Mouse (Mus musculus) hindbrain, embryonic 14.5 days (tissue): ENCODE measurements around the gene Klrg2. TPM values are rescaled to one million over a fixed set of nuclear protein-coding genes. Genes with fewer than 3 reads are reported as not detected.
A peak's percentile ranks its signal among the peaks of the same experiment; 100 is the strongest.
"Not testable (repeated sequence)": the region's sequence is repeated elsewhere in the genome, so short reads cannot be mapped to it uniquely, and the experiment has no call there.

Experiments used
- ATAC-seq: fragments of 200-750 bp; cut with Nextera tagmentation; 2 replicates; pipeline ENCODE4 v1.8.0; 2017; ENCODE audit warnings: moderate number of reproducible peaks, mild to moderate bottlenecking, moderate TSS enrichment, moderate library complexity; ENCODE audit not compliant: low FRiP score
- DNase-seq: peaks from one replicate; pipeline ENCODE4 v3.0.0-alpha.2; 2015; ENCODE audit warnings: low spot score
- H3K27ac ChIP-seq: fragments of 300-500 bp; sonication (generic); 2 replicates; pipeline ENCODE4 v1.5.1; 2014; ENCODE audit warnings: mild to moderate bottlenecking, moderate library complexity
- H3K27me3 ChIP-seq: fragments of 300-500 bp; sonication (generic); 2 replicates; pipeline ENCODE4 v1.6.1; 2014; ENCODE audit warnings: mild to moderate bottlenecking, low read length, mixed read lengths; ENCODE audit not compliant: control insufficient read depth, insufficient read depth
- H3K36me3 ChIP-seq: fragments of 300-500 bp; sonication (generic); replicated peaks from 2 replicates; pipeline ENCODE4 v1.6.1; 2014; ENCODE audit not compliant: control insufficient read depth, insufficient read depth
- H3K4me1 ChIP-seq: fragments of 300-500 bp; sonication (generic); replicated peaks from 2 replicates; pipeline ENCODE4 v1.6.1; 2014; ENCODE audit warnings: antibody characterized with exemption, low read length, mixed read lengths; ENCODE audit not compliant: control insufficient read depth, insufficient read depth
- H3K4me2 ChIP-seq: fragments of 300-500 bp; sonication (generic); replicated peaks from 2 replicates; pipeline ENCODE4 v1.6.1; 2014; ENCODE audit warnings: mild to moderate bottlenecking, moderate library complexity
- H3K4me3 ChIP-seq: fragments of 300-500 bp; sonication (generic); replicated peaks from 2 replicates; pipeline ENCODE4 v1.5.1; 2014; ENCODE audit warnings: mild to moderate bottlenecking, low read length
- H3K9ac ChIP-seq: fragments of 300-500 bp; sonication (generic); 2 replicates; pipeline ENCODE4 v1.6.1; 2014
- H3K9me3 ChIP-seq: fragments of 300-500 bp; sonication (generic); 2 replicates; pipeline ENCODE4 v1.6.1; 2016; ENCODE audit warnings: low read length; ENCODE audit not compliant: control insufficient read depth
- WGBS: fragments of 180-500 bp; shearing (Covaris S2); extraction: QIAGEN DNeasy Blood & Tissue Kit; methylation state at CpG from one replicate; pipeline ENCODE4 v1.1.7; 2014; 5-methylcytosine and 5-hydroxymethylcytosine counted together
- polyA plus RNA-seq: library from polyadenylated mRNA; unstranded; fragments of >200 nt; fragmentation: Nextera tagmentation; extraction: Ambion mirVana; gene quantifications from 2 replicates; pipeline ENCODE4 v1.2.1, GENCODE M21; 2014

The Klrg2 gene
- polyA plus RNA-seq: 0.16 TPM in 1 of 2 replicates, not detected in the other

- DNase-seq (no peak), ATAC-seq (peak; percentile 53)
- Histone ChIP-seq H3K9me3 (no peaks in the 10 kb centered on the region), H3K4me3 (peak within 1 kb of the TSS; percentile 47), H3K9ac (peak within 1 kb of the TSS; percentile 44), H3K4me1 (peaks cover 16% of the 10 kb centered on the region), H3K36me3 (no peaks in the 10 kb centered on the region), H3K4me2 (peak within 1 kb of the TSS; percentile 93), H3K27ac (no peak within 1 kb of the TSS), H3K27me3 (peaks cover 68% of the 10 kb centered on the region)
- WGBS: 2% methylated on average over 44 of the region's 60 CpGs
Measured at GRCm38 (mm10) chr6:38636852-38637618, at the start of gene Klrg2. Gene Klrg2 (minus strand): TSS chr6:38637242.

GRCm38 (mm10) chr6:38682532-38682931 lies 45.5 kb upstream of the Klrg2 start:
- DNase-seq: no peak
- Histone ChIP-seq H3K27me3 (no peaks in the 10 kb centered on the region), H3K4me1 (no peaks in the 10 kb centered on the region), H3K9me3 (no peaks in the 10 kb centered on the region), H3K4me3 (no peak overlapping the region), H3K27ac (no peak overlapping the region), H3K4me2 (no peak overlapping the region), H3K36me3 (0 out of 2 replicates have a peak, but pooled peaks cover 3% of the 10 kb centered on the region), H3K9ac (no peak overlapping the region)
- no peak for ATAC-seq
- WGBS: 74% methylated on average over 2 of the region's 2 CpGs

DNA sequence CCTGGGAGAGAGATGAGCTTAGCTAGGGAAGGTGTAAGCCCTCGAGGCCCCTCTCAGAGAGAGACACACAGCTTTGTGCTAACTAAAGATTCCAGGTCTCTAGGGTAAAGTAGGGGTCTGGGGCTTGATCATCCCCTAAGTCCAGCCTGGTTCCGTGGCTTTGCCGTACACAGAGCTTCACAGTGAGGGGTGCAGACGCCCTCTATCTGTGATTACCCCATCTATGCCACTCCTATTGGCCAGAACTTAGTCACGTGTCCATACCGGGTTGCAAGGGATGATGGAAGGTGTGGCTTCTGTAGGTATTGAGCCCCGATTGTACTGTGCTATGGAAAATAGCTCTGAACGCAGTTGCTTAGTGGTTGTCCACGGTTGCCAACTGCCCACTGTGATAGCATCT lies 40.6 kb upstream of the Klrg2 start:
- H3K4me1 ChIP-seq: no peaks in the 10 kb centered on the region
- 81% methylated on average over 9 of the region's 9 CpGs for WGBS
- no peak overlapping the region for H3K27ac ChIP-seq
- no peaks in the 10 kb centered on the region for H3K9me3 ChIP-seq
- H3K4me2 ChIP-seq: no peak overlapping the region
- DNase-seq (no peak), ATAC-seq (no peak)
- no peak overlapping the region for H3K9ac ChIP-seq
- H3K4me3 ChIP-seq: no peak overlapping the region
- H3K36me3 ChIP-seq: 0 out of 2 replicates have a peak, but pooled peaks cover 3% of the 10 kb centered on the region
- no peaks in the 10 kb centered on the region for H3K27me3 ChIP-seq

DNA sequence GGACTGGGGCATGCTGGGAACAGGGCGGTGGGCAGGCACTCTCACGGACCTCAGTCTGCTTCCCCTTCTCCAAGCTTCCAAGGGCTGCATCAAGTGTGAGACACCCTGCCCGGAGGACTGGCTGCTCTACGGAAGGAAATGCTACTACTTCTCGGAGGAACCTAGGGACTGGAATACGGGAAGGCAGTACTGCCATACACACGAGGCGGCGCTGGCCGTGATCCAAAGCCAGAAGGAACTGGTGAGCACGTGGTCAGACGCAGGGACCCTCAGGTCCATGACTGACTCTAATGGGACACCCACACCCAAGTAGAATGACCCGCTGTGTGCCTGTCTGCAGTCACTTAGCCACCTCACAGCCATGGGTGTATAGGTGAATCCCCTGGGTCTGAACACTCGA lies 39.7 kb upstream of the Klrg2 start:
- Histone ChIP-seq H3K27me3 (no peaks in the 10 kb centered on the region), H3K9ac (no peak overlapping the region), H3K4me3 (no peak overlapping the region), H3K9me3 (no peaks in the 10 kb centered on the region), H3K36me3 (0 out of 2 replicates have a peak, but pooled peaks cover 3% of the 10 kb centered on the region), H3K27ac (no peak overlapping the region), H3K4me2 (no peak overlapping the region), H3K4me1 (no peaks in the 10 kb centered on the region)
- 84% methylated on average over 14 of the region's 14 CpGs for WGBS
- DNase-seq (no peak), ATAC-seq (no peak)

DNA sequence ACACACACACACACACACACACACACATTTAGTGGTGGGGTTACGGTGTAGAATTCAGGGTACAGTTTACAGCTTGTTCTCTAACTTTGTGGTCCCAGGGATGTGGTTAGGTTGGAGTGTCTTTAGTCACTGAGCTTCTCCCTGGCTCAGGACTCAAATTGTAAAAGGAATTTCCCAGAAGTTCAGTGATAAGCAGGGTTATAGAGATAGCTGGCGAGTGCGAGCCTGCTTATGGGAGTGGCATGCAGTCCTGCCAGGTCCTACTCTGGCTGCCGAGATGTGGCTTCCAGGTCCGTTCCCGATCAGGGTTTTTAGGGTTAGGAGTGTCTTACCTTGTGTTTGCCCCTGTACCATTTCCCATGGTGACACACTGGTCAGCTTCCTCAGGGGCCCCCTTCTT lies 39.2 kb upstream of the Klrg2 start:
- no peak overlapping the region for H3K27ac ChIP-seq
- H3K27me3 ChIP-seq: no peaks in the 10 kb centered on the region
- DNase-seq (no peak), ATAC-seq (no peak)
- 92% methylated on average over 6 of the region's 6 CpGs for WGBS
- H3K4me3 ChIP-seq: no peak overlapping the region
- H3K4me1 ChIP-seq: no peaks in the 10 kb centered on the region
- no peak overlapping the region for H3K4me2 ChIP-seq
- no peak overlapping the region for H3K9ac ChIP-seq
- no peaks in the 10 kb centered on the region for H3K9me3 ChIP-seq
- H3K36me3 ChIP-seq: 0 out of 2 replicates have a peak, but pooled peaks cover 2% of the 10 kb centered on the region

DNA sequence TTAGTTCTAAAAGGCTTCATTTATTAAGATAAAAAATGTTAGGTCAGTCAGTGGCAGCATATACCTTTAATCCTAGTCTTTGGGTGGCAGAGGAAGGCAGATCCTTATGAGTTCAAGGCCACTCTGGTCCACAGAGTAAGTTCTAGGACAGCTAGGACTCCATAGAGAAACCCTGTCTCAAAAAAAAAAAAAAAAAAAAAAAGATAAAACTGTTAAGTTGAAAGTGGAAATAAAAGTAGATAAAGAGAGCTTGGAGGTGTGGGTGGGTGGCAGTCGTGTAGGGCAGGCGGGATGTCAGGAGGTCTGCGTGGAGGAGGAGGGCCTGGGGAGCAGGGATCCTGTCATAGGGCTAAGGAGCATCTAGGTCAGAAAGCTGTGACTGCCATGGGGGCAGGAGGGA lies 35.0 kb upstream of the Klrg2 start:
- H3K4me2 ChIP-seq: no peak overlapping the region
- WGBS: 94% methylated on average over 3 of the region's 3 CpGs
- H3K4me3 ChIP-seq: no peak overlapping the region
- H3K9ac ChIP-seq: no peak overlapping the region
- H3K36me3 ChIP-seq: no peaks in the 10 kb centered on the region
- no peaks in the 10 kb centered on the region for H3K4me1 ChIP-seq
- H3K27ac ChIP-seq: no peak overlapping the region
- H3K27me3 ChIP-seq: no peaks in the 10 kb centered on the region
- no peaks in the 10 kb centered on the region for H3K9me3 ChIP-seq
- DNase-seq (no peak), ATAC-seq (no peak)

DNA sequence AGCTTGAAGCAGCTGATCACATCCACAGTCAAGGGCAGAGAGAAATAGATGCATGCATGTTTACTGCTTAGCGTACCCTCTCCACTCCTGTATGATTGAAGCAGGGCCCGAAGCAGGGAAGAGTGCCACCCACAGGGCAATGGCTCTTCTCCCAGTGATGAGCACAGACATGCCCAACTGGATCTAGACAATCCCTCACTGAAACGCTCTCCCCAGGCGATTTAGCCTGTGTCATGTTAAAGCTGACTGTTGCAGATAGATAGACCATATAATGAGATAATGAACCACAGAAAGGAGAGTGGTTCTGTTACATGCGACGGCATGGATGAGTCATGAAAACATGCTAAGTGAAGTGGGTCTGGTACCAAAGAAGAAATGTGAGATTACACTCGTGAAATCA lies 34.2 kb upstream of the Klrg2 start:
- no peak for ATAC-seq
- Histone ChIP-seq H3K9ac (no peak overlapping the region), H3K27me3 (no peaks in the 10 kb centered on the region), H3K4me2 (no peak overlapping the region), H3K36me3 (no peaks in the 10 kb centered on the region), H3K9me3 (no peaks in the 10 kb centered on the region), H3K4me1 (no peaks in the 10 kb centered on the region), H3K4me3 (no peak overlapping the region), H3K27ac (no peak overlapping the region)
- DNase-seq: no peak
- 78% methylated on average over 7 of the region's 7 CpGs for WGBS

DNA sequence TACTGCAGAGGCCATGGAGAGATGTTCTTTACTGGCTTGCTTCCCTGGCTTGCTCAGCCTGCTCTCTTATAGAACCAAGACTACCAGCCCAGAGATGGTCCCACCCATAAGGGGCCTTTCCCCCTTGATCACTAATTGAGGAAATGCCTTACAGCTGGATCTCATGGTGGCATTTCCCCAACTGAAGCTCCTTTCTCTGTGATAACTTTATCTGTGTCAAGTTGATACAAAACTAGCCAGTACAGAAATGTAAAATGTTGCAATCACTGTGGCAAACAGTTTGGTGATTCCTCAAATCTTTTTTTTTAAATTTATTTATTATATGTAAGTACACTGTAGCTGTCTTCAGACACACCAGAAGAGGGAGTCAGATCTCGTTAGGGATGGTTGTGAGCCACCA lies 33.4 kb upstream of the Klrg2 start:
- H3K9ac ChIP-seq, H3K9me3 ChIP-seq, ATAC-seq, H3K36me3 ChIP-seq, H3K4me2 ChIP-seq, H3K4me3 ChIP-seq, H3K27me3 ChIP-seq, H3K4me1 ChIP-seq, H3K27ac ChIP-seq, DNase-seq: not testable (repeated sequence)
- 88% methylated on average over 1 of the region's 1 CpGs for WGBS

GRCm38 (mm10) chr6:38669580-38669979 lies 32.5 kb upstream of the Klrg2 start:
- H3K4me1 ChIP-seq: no peaks in the 10 kb centered on the region
- H3K27ac ChIP-seq: no peak overlapping the region
- H3K9ac ChIP-seq: no peak overlapping the region
- no peak for ATAC-seq
- no peak overlapping the region for H3K4me2 ChIP-seq
- H3K9me3 ChIP-seq: no peaks in the 10 kb centered on the region
- no peak for DNase-seq
- H3K27me3 ChIP-seq: no peaks in the 10 kb centered on the region
- no peaks in the 10 kb centered on the region for H3K36me3 ChIP-seq
- 72% methylated on average over 6 of the region's 6 CpGs for WGBS
- H3K4me3 ChIP-seq: no peak overlapping the region
